Mouse (Mus musculus) liver, embryonic 11.5 days (tissue): ENCODE data around the gene Dand5. TPM values are rescaled to one million over a fixed set of nuclear protein-coding genes. Genes with fewer than 3 reads are reported as not detected.

ENCODE experiments used
- ATAC-seq: fragments of 200-750 bp; cut with Nextera tagmentation; replicated peaks from 2 replicates; pipeline ENCODE4 v1.8.0; 2017; ENCODE audit warnings: moderate number of reproducible peaks, mild to moderate bottlenecking, moderate TSS enrichment, moderate library complexity; ENCODE audit not compliant: low FRiP score
- DNase-seq: peaks from one replicate; pipeline ENCODE4 v3.0.0-alpha.2; 2017; ENCODE audit warnings: low spot score
- H3K27ac ChIP-seq: fragments of 300-500 bp; sonication (generic); 2 replicates; pipeline ENCODE4 v1.5.1; 2014; ENCODE audit warnings: mild to moderate bottlenecking, low read depth, low read length, control low read depth
- H3K27me3 ChIP-seq: fragments of 300-500 bp; sonication (generic); replicated peaks from 2 replicates; pipeline ENCODE4 v1.6.1; 2014; ENCODE audit warnings: low read length, mixed read lengths; ENCODE audit not compliant: control insufficient read depth, insufficient read depth
- H3K36me3 ChIP-seq: fragments of 300-500 bp; sonication (generic); 2 replicates; pipeline ENCODE4 v1.6.1; 2014; ENCODE audit warnings: mild to moderate bottlenecking, low read length, moderate library complexity, mixed read lengths; ENCODE audit not compliant: control insufficient read depth, insufficient read depth
- H3K4me1 ChIP-seq: fragments of 300-500 bp; sonication (generic); replicated peaks from 2 replicates; pipeline ENCODE4 v1.6.1; 2014; ENCODE audit warnings: low read length, mixed read lengths; ENCODE audit not compliant: control insufficient read depth, insufficient read depth
- H3K4me2 ChIP-seq: fragments of 300-500 bp; sonication (generic); 2 replicates; pipeline ENCODE4 v1.6.1; 2014; ENCODE audit warnings: mild to moderate bottlenecking, control low read depth, moderate library complexity
- H3K4me3 ChIP-seq: fragments of 300-500 bp; sonication (generic); 2 replicates; pipeline ENCODE4 v1.5.1; 2014; ENCODE audit warnings: low read depth, low read length, control low read depth
- H3K9ac ChIP-seq: fragments of 300-500 bp; sonication (generic); 2 replicates; pipeline ENCODE4 v1.6.1; 2014; ENCODE audit warnings: low read depth, low read length, control low read depth
- H3K9me3 ChIP-seq: fragments of 300-500 bp; sonication (generic); 2 replicates; pipeline ENCODE4 v1.6.1; 2016; ENCODE audit warnings: low read length, inconsistent platforms, mixed read lengths; ENCODE audit not compliant: control insufficient read depth
- WGBS: fragments of 180-500 bp; shearing (Covaris S2); extraction: QIAGEN DNeasy Blood & Tissue Kit; methylation state at CpG from one replicate; pipeline ENCODE4 v1.1.7; 2014; 5-methylcytosine and 5-hydroxymethylcytosine counted together
- polyA plus RNA-seq: library from polyadenylated mRNA; unstranded; fragments of >200 nt; fragmentation: Nextera tagmentation; extraction: Ambion mirVana; gene quantifications from 2 replicates; pipeline ENCODE4 v1.2.1, GENCODE M21; 2014

Gene Dand5
- polyA plus RNA-seq, 1 experiment from 2014 or later: 4.5 TPM

DNA sequence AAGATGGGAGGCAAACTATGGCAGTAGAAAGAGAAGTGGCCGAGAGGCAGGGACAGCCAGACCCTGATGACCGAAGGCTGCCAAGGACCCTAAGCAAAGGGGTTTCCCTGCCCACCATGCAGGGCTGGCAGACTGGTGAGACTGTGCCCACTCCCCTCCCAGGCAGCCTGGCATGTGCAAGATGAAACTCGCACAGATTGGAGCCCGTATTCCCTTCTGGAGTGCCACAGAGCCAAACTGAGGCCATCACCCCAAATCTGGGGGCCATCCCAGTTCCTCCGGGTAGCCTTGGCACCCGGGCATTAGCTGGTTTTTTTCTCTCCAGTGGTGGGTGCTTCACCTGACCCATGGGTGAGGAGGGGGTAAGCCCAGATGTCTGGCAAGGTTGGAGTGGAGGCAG, 24.7 kb downstream of the Dand5 start:
- ATAC-seq: no peak
- H3K4me1 ChIP-seq: peaks cover 5% of the 10 kb centered on the region; the same call in 1 of the 2 replicates
- no peak overlapping the region for H3K4me3 ChIP-seq
- H3K27ac ChIP-seq: no peak overlapping the region
- H3K36me3 ChIP-seq: no peaks in the 10 kb centered on the region
- H3K9me3 ChIP-seq: no peaks in the 10 kb centered on the region
- no peak for DNase-seq
- H3K9ac ChIP-seq: no peak overlapping the region
- WGBS: 79% methylated on average over 6 of the region's 6 CpGs
- H3K4me2 ChIP-seq: no peak overlapping the region
- peaks cover 92% of the 10 kb centered on the region for H3K27me3 ChIP-seq

DNA sequence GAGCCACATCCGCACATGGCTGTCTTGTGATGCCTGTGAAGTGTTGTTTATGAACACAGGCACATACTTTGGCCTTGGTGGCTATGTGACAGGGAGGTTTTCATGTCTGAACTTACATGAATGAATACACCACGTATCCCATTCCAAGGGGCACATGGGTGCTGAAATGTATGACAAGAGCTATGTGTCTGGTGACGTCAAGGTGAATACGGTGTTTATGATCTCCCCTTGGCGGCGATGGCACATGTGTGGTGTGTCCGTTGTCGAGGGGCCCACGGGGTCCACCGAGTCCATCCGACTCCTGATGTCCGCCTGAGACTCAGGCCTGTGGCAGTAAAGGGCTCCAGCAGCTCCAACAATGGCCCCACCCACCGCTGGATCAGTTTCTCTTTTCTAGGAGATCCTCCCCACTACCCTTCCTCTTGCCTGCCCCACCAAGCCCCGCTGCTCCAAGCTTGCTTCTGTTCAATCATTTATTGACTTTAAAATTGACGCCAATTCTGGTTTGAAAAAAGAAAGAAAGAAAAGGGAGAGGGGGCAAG, 25.3 kb downstream of the Dand5 start:
- Histone ChIP-seq H3K9me3 (no peaks in the 10 kb centered on the region), H3K4me3 (no peak overlapping the region), H3K9ac (no peak overlapping the region), H3K27me3 (peaks cover 91% of the 10 kb centered on the region), H3K4me1 (peaks cover 5% of the 10 kb centered on the region; the same call in 1 of the 2 replicates), H3K27ac (no peak overlapping the region), H3K36me3 (no peaks in the 10 kb centered on the region), H3K4me2 (no peak overlapping the region)
- WGBS: 79% methylated on average over 15 of the region's 15 CpGs
- no peak for DNase-seq
- ATAC-seq: no peak

DNA sequence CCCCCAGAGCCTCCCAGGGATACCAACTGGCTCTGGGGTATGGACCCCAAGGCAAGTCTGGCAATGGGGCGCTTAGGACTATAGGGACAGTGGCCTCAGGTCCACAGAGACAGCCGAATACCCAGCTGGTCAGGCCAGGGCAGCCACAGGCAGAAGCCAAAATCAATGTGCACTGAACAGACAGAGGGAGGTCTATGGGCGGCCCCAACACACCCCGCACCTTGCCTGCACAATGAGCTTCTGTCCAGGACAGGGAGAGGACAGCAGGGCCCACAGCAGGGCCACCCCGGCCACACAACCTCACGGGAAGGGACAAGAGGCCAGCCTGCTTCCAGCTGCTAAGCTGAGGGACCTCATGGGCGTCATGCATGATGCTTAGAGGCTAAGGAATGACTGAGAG, 28.1 kb downstream of the Dand5 start:
- peaks cover 88% of the 10 kb centered on the region for H3K27me3 ChIP-seq
- DNase-seq (no peak), ATAC-seq (no peak)
- no peak overlapping the region for H3K9ac ChIP-seq
- H3K36me3 ChIP-seq: no peaks in the 10 kb centered on the region
- 70% methylated on average over 7 of the region's 7 CpGs for whole genome bisulfite sequencing
- no peaks in the 10 kb centered on the region for H3K4me1 ChIP-seq
- no peak overlapping the region for H3K27ac ChIP-seq
- H3K9me3 ChIP-seq: no peaks in the 10 kb centered on the region
- no peak overlapping the region for H3K4me3 ChIP-seq
- no peak overlapping the region for H3K4me2 ChIP-seq

DNA sequence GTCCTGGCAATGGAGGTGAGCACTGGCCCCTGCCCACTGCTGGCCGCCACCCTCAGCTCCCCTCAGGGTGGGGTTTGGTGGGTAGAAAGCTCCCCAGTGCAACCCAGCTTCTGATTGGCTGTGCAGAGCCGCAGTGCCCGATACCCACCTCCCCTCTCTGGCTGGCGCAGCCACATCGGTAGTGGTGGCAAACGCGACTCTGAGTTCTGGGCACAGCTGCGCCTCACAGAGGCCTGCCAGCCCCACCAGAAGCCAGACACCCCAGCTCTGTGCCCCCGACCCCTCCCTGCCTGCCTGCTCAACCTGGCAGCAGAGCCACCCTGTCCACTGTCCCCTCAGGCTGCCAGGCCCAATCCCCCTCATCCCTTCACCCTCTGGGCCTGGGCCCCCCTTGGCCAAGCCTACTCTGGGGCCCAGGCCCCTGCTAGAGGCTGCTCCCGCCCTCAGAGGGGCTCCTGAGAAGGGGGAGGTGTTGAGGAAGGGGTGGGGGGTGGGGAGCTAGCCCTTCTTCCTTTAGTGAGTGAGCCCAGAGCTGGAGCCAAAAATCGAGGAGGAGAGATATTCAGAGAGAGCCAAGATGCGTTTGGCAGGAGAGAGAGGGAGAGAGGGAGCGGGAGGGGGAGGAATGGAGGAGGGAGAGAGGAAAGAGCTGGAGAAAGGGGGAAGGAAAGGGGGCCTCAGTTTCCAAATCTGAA, 28.7 kb downstream of the Dand5 start:
- no peak overlapping the region for H3K9ac ChIP-seq
- no peak for DNase-seq
- no peak overlapping the region for H3K4me2 ChIP-seq
- no peak overlapping the region for H3K4me3 ChIP-seq
- no peaks in the 10 kb centered on the region for H3K36me3 ChIP-seq
- no peaks in the 10 kb centered on the region for H3K4me1 ChIP-seq
- no peak overlapping the region for H3K27ac ChIP-seq
- H3K9me3 ChIP-seq: no peaks in the 10 kb centered on the region
- peaks cover 88% of the 10 kb centered on the region for H3K27me3 ChIP-seq
- no peak for ATAC-seq
- whole genome bisulfite sequencing: 64% methylated on average over 13 of the region's 13 CpGs

DNA sequence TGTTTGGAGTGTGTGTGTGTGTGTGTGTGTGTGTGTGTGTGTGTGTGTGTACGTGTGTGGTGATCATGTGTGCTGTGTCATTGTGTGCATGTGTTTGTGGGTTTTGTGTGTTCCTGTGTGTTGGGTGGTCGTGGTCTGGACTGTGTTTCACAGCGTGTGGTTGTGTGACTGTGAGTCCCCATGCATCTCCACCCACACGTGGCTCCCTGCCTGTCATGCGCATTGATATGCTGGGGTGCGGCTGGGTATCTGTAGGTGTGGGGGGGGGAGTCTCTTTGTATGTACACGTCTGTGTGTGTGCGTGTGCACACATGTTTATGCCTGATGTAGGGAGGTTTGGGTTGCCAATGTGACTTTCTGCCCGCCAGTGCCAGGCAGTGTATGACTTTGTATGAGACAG, 29.5 kb downstream of the Dand5 start:
- ATAC-seq (no peak), DNase-seq (no peak)
- Histone ChIP-seq H3K27ac (no peak overlapping the region), H3K4me1 (no peaks in the 10 kb centered on the region), H3K9me3 (no peaks in the 10 kb centered on the region), H3K4me3 (no peak overlapping the region), H3K27me3 (peaks cover 88% of the 10 kb centered on the region), H3K4me2 (no peak overlapping the region), H3K36me3 (no peaks in the 10 kb centered on the region), H3K9ac (no peak overlapping the region)
- 76% methylated on average over 9 of the region's 9 CpGs for WGBS

DNA sequence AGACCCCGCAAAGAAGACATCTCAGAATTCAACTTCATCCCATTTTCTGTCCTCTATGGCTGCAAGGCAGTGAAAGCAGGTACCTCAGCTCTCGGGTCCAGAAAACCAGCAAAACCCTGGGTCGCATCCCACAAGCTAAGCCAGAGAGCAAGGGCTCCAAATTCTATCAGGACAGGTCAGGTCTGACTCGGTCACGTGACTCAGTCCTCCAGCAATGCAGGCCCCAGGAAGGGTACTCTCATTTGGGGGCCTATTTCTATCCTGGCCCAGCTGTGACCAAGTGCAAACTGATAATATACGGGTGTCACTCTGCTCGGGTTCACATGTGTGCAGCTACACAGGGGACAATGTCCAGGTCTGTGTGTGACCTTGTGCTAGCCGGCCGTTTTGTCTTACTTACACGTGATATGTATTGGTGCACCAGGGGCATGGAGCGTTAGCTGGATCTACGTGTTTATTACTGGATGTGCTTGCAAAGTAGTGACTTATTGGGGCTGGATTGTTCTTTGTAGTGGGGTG, 30.1 kb downstream of the Dand5 start:
- ATAC-seq (no peak), DNase-seq (no peak)
- no peak overlapping the region for H3K9ac ChIP-seq
- WGBS: 75% methylated on average over 12 of the region's 12 CpGs
- no peaks in the 10 kb centered on the region for H3K9me3 ChIP-seq
- no peaks in the 10 kb centered on the region for H3K4me1 ChIP-seq
- H3K36me3 ChIP-seq: no peaks in the 10 kb centered on the region
- no peak overlapping the region for H3K4me3 ChIP-seq
- no peak overlapping the region for H3K4me2 ChIP-seq
- peaks cover 88% of the 10 kb centered on the region for H3K27me3 ChIP-seq
- no peak overlapping the region for H3K27ac ChIP-seq

DNA sequence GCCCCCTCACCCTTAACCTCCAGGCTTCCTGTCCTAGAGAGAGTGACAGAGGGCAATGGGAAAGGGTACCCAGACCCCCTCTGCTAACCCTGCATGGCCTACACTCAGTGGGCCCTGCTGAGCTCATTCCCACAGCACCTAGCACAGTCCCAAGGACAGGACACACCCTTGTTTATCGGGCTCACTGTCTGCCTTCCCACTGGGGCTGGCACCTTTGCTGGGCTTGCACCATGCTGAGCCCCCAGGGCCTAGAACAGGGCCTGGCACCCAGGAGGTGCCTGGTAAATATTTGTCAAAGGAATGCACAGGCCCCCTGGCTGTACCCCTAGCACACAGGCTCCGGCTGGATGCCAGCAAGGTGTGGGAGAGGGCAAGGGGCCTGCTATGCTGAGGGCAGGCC, 32.1 kb downstream of the Dand5 start:
- 50% methylated on average over 2 of the region's 2 CpGs for WGBS
- Histone ChIP-seq H3K9ac (no peak overlapping the region), H3K4me3 (no peak overlapping the region), H3K27me3 (peaks cover 90% of the 10 kb centered on the region), H3K4me1 (no peaks in the 10 kb centered on the region), H3K27ac (no peak overlapping the region), H3K9me3 (no peaks in the 10 kb centered on the region), H3K36me3 (no peaks in the 10 kb centered on the region), H3K4me2 (no peak overlapping the region)
- no peak for ATAC-seq
- no peak for DNase-seq

DNA sequence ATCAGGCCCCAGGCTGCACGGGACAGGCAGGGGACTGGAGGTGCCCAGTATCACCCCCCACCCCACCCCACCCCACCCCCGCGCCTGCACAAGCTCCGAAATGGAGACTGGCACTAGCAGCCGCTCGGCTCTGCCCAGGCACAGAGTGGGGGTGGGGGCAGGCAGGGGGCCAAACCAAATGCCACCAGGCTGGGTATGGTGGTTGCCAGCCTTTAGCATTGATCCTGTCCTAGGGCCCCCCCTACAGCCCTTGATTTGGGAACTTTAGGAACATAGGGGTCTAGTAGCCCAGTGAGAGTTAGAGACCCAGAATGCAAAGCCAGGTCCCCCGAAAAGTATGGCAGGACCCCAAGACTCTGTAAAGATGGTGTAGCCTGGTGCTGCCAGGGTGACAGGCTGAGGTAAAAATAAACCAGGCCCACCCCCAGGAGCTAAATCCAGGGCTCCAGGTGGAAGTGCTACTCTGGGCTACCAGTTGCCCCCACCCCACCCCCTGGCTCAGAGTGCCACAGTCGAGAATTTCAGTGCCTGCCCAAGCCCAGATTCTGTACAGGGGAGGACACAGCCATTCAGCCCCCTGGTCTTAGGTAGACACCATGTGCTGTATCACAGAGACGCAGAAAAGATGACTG, 32.7 kb downstream of the Dand5 start:
- no peak overlapping the region for H3K9ac ChIP-seq

More for the DNA sequence above, 32.7 kb downstream of the Dand5 start:
- no peaks in the 10 kb centered on the region for H3K36me3 ChIP-seq
- no peaks in the 10 kb centered on the region for H3K9me3 ChIP-seq
- H3K27ac ChIP-seq: no peak overlapping the region
- peaks cover 91% of the 10 kb centered on the region for H3K27me3 ChIP-seq
- no peak overlapping the region for H3K4me3 ChIP-seq
- 72% methylated on average over 9 of the region's 9 CpGs for WGBS
- no peak overlapping the region for H3K4me2 ChIP-seq
- H3K4me1 ChIP-seq: no peaks in the 10 kb centered on the region
- no peak for ATAC-seq
- DNase-seq: no peak
